Mouse (Mus musculus) spleen, adult 2 months (tissue): Measurements from ENCODE around the gene Nfib.

Experiments
- CTCF ChIP-seq: fragments of 200-500 bp; IDR thresholded peaks from 2 replicates; pipeline ENCODE4 v1.5.1; 2011; ENCODE audit warnings: mild to moderate bottlenecking, inconsistent platforms; ENCODE audit not compliant: insufficient read depth, insufficient read length, insufficient replicate concordance; ENCODE audit errors: extremely low read depth
- POLR2A ChIP-seq: fragments of 200-500 bp; IDR thresholded peaks from 2 replicates; pipeline ENCODE4 v1.6.1; 2011; ENCODE audit warnings: low read depth, low read length, inconsistent platforms

DNA sequence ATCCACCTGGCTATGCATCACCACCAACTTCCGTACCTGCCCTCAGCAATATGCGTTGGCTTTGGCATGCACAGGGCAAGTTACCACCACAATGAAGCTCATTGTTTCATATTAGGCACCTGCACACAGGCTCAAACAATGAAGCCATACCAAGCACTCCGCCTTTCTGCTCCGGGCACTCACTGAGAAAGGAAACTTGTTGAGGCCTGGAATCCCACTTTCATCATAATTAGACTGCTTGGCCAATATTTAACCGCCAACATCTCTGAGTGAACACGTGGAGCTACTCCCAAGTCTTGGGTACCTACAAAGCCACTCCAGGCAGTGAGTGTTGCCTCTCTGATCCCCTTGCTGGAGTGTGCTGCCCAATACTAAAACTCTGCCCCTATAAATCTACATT lies 422.0 kb downstream of the Nfib start:
- TF ChIP-seq POLR2A (no peak), CTCF (no peak)
